Mouse (Mus musculus) erythroblast, embryonic 14.5 days (primary cell): Measurements from ENCODE around the gene Adrb1. TPM values are rescaled to one million over a fixed set of nuclear protein-coding genes. Genes with fewer than 3 reads are reported as not detected.

Experiments used
- H3K27me3 ChIP-seq: 2 replicates; pipeline ENCODE4 v1.6.1; 2012; ENCODE audit warnings: inconsistent platforms; ENCODE audit not compliant: control insufficient read depth
- H3K36me3 ChIP-seq: 2 replicates; pipeline ENCODE4 v1.6.1; 2012; ENCODE audit warnings: mild to moderate bottlenecking, inconsistent platforms; ENCODE audit not compliant: control insufficient read depth
- H3K4me1 ChIP-seq: 2 replicates; pipeline ENCODE4 v1.6.1; 2012; ENCODE audit warnings: inconsistent platforms; ENCODE audit not compliant: control insufficient read depth
- H3K4me3 ChIP-seq: replicated peaks from 2 replicates; pipeline ENCODE3; 2012; ENCODE audit warnings: moderate library complexity, mild to moderate bottlenecking, inconsistent platforms
- H3K9me3 ChIP-seq: 2 replicates; pipeline ENCODE4 v1.6.1; 2012; ENCODE audit warnings: low read length, inconsistent platforms, mixed read lengths; ENCODE audit not compliant: control insufficient read depth
- GATA1 ChIP-seq: IDR thresholded peaks from 2 replicates; pipeline ENCODE4 v1.6.1; 2012; ENCODE audit warnings: low read length, inconsistent platforms, mixed read lengths
- TAL1 ChIP-seq: IDR thresholded peaks from 3 replicates; pipeline ENCODE4 v1.6.1; 2012; ENCODE audit warnings: low read length, inconsistent platforms, mixed read lengths
- polyA plus RNA-seq: library from polyadenylated mRNA; stranded (reverse); fragments of >175 nt; gene quantifications from 2 replicates; pipeline ENCODE4 v1.2.3, GENCODE M21; 2012

The Adrb1 gene
- polyA plus RNA-seq, 1 experiment = 0.06 TPM

GRCm38 (mm10) chr19:56686218-56686617 lies 35.8 kb upstream of the Adrb1 start:
- Histone ChIP-seq H3K4me1 (no peaks in the 10 kb centered on the region), H3K36me3 (no peaks in the 10 kb centered on the region), H3K9me3 (no peaks in the 10 kb centered on the region), H3K4me3 (no peak overlapping the region), H3K27me3 (no peaks in the 10 kb centered on the region)
- TF ChIP-seq GATA1 = no peak
- no peak for TF ChIP-seq TAL1

DNA sequence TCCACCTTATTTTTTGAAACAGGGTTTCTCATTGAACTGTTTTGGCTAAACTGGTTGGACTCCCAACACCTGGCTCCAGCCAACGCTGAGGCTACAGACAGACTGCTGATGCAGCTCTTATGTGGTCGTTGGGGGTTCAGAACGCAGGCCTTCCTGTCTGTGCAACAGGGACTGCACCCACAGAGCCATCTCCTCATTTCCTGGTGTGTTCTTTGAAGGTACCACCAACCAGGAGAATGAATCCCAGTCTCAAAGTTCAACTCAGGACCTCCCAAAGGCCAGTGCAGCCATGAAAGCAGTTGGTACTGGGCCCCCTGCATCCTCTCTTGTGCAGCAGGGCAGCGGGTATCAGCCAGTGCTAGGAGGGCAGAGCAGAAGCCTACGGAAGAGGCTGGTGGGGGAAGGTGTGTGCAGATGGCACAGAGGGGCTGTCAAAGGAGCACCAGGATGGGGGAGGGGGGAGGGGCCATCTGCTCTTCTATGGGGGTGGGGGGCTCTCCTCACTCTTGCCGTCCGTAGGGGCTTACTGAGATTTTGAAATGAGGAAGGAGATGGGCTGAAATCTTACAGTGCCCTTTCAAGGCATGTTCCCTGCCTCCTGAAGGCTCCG lies 34.9 kb upstream of the Adrb1 start:
- Histone ChIP-seq H3K9me3 (no peaks in the 10 kb centered on the region), H3K27me3 (no peaks in the 10 kb centered on the region)

DNA sequence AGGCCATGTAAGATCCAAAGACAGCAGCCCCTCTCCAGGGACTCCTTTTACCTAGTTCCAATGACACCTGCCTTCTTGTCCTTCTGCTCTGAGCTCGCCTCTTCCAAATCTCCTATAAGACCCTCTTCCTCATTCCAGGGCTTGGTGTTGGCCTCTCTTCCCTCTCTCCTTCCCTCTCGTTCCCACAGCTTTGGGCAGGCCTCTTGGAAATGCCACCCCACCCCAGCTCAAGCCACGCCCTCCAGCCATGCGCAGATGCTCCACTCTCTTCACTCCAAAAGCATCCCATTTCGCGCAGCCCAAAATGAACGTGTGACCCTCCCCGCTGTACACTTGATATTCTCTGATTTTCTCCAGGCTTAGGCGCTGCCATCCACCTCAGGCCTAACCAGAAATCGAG lies 34.3 kb upstream of the Adrb1 start:
- no peaks in the 10 kb centered on the region for H3K36me3 ChIP-seq
- no peaks in the 10 kb centered on the region for H3K27me3 ChIP-seq
- no peaks in the 10 kb centered on the region for H3K4me1 ChIP-seq
- TF ChIP-seq TAL1 = no peak
- no peak for TF ChIP-seq GATA1
- no peak overlapping the region for H3K4me3 ChIP-seq
- no peaks in the 10 kb centered on the region for H3K9me3 ChIP-seq

More for the DNA sequence above, 34.9 kb upstream of the Adrb1 start:
- Histone ChIP-seq H3K4me3 (no peak overlapping the region), H3K4me1 (no peaks in the 10 kb centered on the region), H3K36me3 (no peaks in the 10 kb centered on the region)
- TF ChIP-seq TAL1 = no peak
- no peak for TF ChIP-seq GATA1

GRCm38 (mm10) chr19:56688661-56689335 lies 33.2 kb upstream of the Adrb1 start:
- Histone ChIP-seq H3K36me3 (no peaks in the 10 kb centered on the region), H3K4me1 (no peaks in the 10 kb centered on the region), H3K27me3 (no peaks in the 10 kb centered on the region), H3K9me3 (no peaks in the 10 kb centered on the region), H3K4me3 (no peak overlapping the region)
- TF ChIP-seq GATA1 (no peak), TAL1 (no peak)

DNA sequence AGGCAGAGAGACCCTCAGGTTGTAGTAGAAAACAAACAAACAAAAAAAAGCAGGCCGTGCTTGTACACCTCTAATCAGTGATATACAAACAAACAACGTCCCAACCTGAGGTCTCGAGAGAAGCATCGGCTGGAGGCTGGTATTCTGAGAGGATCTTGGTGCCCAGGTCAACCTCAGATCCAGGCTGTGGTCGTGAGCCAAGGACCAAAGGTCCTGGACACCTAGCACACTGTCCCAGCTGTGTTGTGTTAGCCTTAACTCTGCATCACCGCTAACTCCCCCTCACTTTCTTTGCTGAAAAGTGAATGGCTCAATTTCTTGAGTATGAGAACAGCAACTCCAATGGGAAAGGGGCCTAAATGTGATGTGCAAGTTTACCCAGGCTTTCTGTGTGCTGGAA lies 32.5 kb upstream of the Adrb1 start:
- no peaks in the 10 kb centered on the region for H3K36me3 ChIP-seq
- no peak overlapping the region for H3K4me3 ChIP-seq
- no peaks in the 10 kb centered on the region for H3K9me3 ChIP-seq
- no peak for TF ChIP-seq TAL1
- no peak for TF ChIP-seq GATA1
- H3K4me1 ChIP-seq = no peaks in the 10 kb centered on the region
- H3K27me3 ChIP-seq = no peaks in the 10 kb centered on the region

DNA sequence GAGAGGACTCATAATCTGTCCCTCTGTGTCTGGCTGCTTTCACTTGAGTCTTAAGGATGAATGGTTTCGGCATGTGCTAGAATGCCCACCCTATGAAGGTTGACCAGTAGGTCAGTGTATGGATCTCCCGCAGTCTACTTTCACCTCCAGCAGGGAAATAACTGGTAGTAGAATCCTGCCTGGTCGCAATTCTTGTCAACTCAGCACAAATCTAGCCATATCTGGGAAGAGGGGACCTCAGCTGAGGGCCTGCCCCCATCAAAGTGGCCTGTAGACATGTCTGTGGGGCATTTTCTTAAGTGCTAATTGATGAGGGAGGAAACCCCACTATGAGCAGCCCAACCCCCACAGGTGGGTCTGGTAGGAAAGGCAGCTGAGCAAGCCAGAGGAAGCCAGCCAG lies 30.9 kb upstream of the Adrb1 start:
- no peaks in the 10 kb centered on the region for H3K9me3 ChIP-seq
- no peaks in the 10 kb centered on the region for H3K4me1 ChIP-seq
- no peak overlapping the region for H3K4me3 ChIP-seq
- H3K27me3 ChIP-seq = no peaks in the 10 kb centered on the region
- TF ChIP-seq GATA1 (no peak), TAL1 (no peak)
- no peaks in the 10 kb centered on the region for H3K36me3 ChIP-seq

DNA sequence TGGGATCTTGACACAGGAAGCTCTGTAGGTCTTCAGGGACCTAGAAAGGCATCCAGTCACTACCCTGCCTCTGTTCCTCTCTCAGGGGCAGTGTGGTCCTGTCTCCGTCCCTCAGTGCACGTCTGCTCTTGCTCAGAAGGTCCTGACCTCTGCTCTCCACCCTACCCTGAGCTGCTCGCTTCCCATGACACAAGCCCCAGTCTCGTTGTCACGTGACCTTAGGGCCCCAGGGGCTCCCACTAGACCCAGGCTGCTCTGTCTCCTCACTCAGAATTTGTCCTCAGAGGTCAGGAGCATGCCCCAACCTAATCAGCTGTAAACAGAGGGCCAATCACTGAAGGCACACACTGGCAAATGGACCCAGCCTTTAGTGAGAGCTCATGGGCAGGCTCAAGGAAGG lies 29.5 kb upstream of the Adrb1 start:
- Histone ChIP-seq H3K4me1 (no peaks in the 10 kb centered on the region), H3K27me3 (no peaks in the 10 kb centered on the region), H3K36me3 (no peaks in the 10 kb centered on the region)

GRCm38 (mm10) chr19:56697370-56698144 lies 24.4 kb upstream of the Adrb1 start:
- Histone ChIP-seq H3K9me3 (no peaks in the 10 kb centered on the region), H3K4me1 (no peaks in the 10 kb centered on the region), H3K4me3 (no peak overlapping the region), H3K36me3 (no peaks in the 10 kb centered on the region), H3K27me3 (no peaks in the 10 kb centered on the region)
- TF ChIP-seq TAL1 (no peak), GATA1 (no peak)

More for the DNA sequence above, 29.5 kb upstream of the Adrb1 start:
- Histone ChIP-seq H3K4me3 (no peak overlapping the region), H3K9me3 (no peaks in the 10 kb centered on the region)
- no peak for TF ChIP-seq TAL1
- TF ChIP-seq GATA1 = no peak

DNA sequence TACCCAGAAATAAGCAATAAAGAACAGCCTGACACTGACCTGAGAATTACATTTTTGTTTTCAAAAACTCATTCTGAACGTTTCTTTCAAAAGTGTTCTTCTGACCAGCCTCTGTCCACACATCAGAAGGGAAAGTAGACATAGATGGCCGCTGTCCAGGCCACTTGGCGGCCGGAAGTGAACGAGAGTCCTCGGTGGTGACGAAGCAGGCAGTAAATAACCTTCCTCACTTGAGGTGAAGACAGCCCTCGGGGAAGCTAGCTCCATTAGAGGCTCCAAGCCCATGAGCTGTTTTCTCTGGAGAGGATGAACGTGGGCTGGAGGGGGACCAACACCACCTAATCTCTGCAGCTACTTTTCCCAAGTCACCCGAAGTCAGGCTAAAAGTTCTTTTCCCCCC lies 21.2 kb upstream of the Adrb1 start:
- Histone ChIP-seq H3K4me3 (no peak overlapping the region), H3K36me3 (no peaks in the 10 kb centered on the region), H3K9me3 (no peaks in the 10 kb centered on the region), H3K4me1 (no peaks in the 10 kb centered on the region), H3K27me3 (no peaks in the 10 kb centered on the region)
- no peak for TF ChIP-seq TAL1
- no peak for TF ChIP-seq GATA1
